Mouse (Mus musculus): ENCODE data around the gene Galnt5.

GRCm38 (mm10) chr2:58052821-58053581 is 55.3 kb downstream of the Galnt5 start, which contains the start of gene Ermn:
- no peak for TF ChIP-seq POLR2A (IDR thresholded peaks at IDR 0.05; ENCODE audit: insufficient read depth, low read depth, low read length)
- TF ChIP-seq CTCF (IDR thresholded peaks at IDR 0.05; ENCODE audit: insufficient read depth, low read depth, low read length), result no peak
